Mouse (Mus musculus) lung, postnatal 0 days (tissue): ENCODE results near the gene Il4ra.

Experiments used
- CTCF ChIP-seq: IDR thresholded peaks from 2 replicates; pipeline ENCODE4 v1.5.1; 2016; ENCODE audit warnings: antibody characterized with exemption, mild to moderate bottlenecking
- EP300 ChIP-seq: IDR thresholded peaks from 2 replicates; pipeline ENCODE4 v1.6.1; 2016; ENCODE audit warnings: antibody characterized with exemption, mild to moderate bottlenecking, control low read depth

GRCm38 (mm10) chr7:125618016-125618415, 66.1 kb downstream of the Il4ra start:
- TF ChIP-seq CTCF (no peak), EP300 (no peak)
